Mouse (Mus musculus) CH12.LX (cell line): ENCODE data around the gene Nup205.

ENCODE experiments used
- CTCF ChIP-seq, 2 experiments: IDR thresholded peaks in 1 of 2; conservative IDR thresholded peaks in 1 of 2; 2 replicates each; pipeline ENCODE4 v1.5.1; 2011 to 2012; ENCODE audit warnings: low read depth in 2 of 2, low read length in 2 of 2, improper control_type of control experiment in 1 of 2, inconsistent platforms in 1 of 2, mild to moderate bottlenecking in 1 of 2, moderate library complexity in 1 of 2
- E2F4 ChIP-seq: IDR thresholded peaks from 2 replicates; pipeline ENCODE4 v1.6.1; 2011; ENCODE audit warnings: low read depth, low read length, improper control_type of control experiment; ENCODE audit not compliant: insufficient replicate concordance
- ELF1 ChIP-seq: IDR thresholded peaks from 2 replicates; pipeline ENCODE4 v1.6.1; 2014; ENCODE audit warnings: low read depth, mild to moderate bottlenecking, inconsistent platforms, low read length, improper control_type of control experiment
- EP300 ChIP-seq: IDR thresholded peaks from 2 replicates; pipeline ENCODE4 v1.6.1; 2011; ENCODE audit warnings: low read length, improper control_type of control experiment
- ETS1 ChIP-seq: conservative IDR thresholded peaks from 2 replicates; pipeline ENCODE4 v1.6.1; 2012; ENCODE audit warnings: low read depth, mild to moderate bottlenecking, inconsistent platforms, low read length, improper control_type of control experiment, moderate library complexity
- MAX ChIP-seq: IDR thresholded peaks from 2 replicates; pipeline ENCODE4 v1.6.1; 2011; ENCODE audit warnings: low read length, improper control_type of control experiment
- MXI1 ChIP-seq: IDR thresholded peaks from 2 replicates; pipeline ENCODE4 v1.6.1; 2011; ENCODE audit warnings: mild to moderate bottlenecking, low read depth, low read length, improper control_type of control experiment
- MYC ChIP-seq: IDR thresholded peaks from 2 replicates; pipeline ENCODE4 v1.6.1; 2011; ENCODE audit warnings: low read depth, mild to moderate bottlenecking, improper control_type of control experiment, low read length
- POLR2A ChIP-seq: IDR thresholded peaks from 2 replicates; pipeline ENCODE4 v1.6.1; 2011; ENCODE audit warnings: low read depth, mild to moderate bottlenecking, improper control_type of control experiment, low read length
- POLR2AphosphoS2 ChIP-seq: IDR thresholded peaks from 2 replicates; pipeline ENCODE4 v1.6.1; 2011; ENCODE audit warnings: low read depth, low read length, improper control_type of control experiment
- ZMIZ1 ChIP-seq: IDR thresholded peaks from 2 replicates; pipeline ENCODE4 v1.6.1; 2012; ENCODE audit warnings: low read depth, mild to moderate bottlenecking, inconsistent platforms, low read length, improper control_type of control experiment

DNA sequence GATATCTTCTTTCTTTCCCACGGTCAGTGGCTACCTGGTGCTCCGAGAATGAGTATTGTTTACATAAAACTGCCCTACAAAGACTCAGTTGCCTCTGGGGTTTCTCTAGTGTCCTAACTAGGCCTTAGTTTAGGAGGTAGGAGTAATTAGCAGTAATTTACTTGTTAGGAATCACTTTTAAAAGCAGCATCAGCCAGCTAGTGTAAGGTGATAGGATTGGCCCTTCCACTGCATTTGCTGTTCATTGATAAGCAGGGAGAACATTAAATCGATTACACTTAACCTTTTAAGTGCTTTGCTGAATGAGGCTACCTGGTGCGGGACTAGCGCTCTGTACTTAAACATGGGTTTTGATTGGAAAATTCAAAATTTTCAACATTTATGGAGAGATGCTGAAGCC lies 76.3 kb downstream of the Nup205 start:
- TF ChIP-seq POLR2AphosphoS2: no peak
- no peak for TF ChIP-seq CTCF (conservative IDR thresholded peaks at IDR 0.05 in 1 of 2, IDR thresholded peaks at IDR 0.05 in 1 of 2; ENCODE audit: low read depth in 2 of 2, low read length in 2 of 2)
- TF ChIP-seq MAX: no peak
- no peak for TF ChIP-seq MXI1
- TF ChIP-seq POLR2A: no peak
- TF ChIP-seq ZMIZ1: no peak
- no peak for TF ChIP-seq MYC
- no peak for TF ChIP-seq ELF1
- no peak for TF ChIP-seq EP300
- no peak for TF ChIP-seq E2F4
- TF ChIP-seq ETS1: no peak
